Mouse (Mus musculus): Measurements from ENCODE around the gene Tram2. TPM values are rescaled to one million over a fixed set of nuclear protein-coding genes. Genes with fewer than 3 reads are reported as not detected.

Gene Tram2
- polyA plus RNA-seq, 1 experiment from 2014 or later = 6.5 TPM

DNA sequence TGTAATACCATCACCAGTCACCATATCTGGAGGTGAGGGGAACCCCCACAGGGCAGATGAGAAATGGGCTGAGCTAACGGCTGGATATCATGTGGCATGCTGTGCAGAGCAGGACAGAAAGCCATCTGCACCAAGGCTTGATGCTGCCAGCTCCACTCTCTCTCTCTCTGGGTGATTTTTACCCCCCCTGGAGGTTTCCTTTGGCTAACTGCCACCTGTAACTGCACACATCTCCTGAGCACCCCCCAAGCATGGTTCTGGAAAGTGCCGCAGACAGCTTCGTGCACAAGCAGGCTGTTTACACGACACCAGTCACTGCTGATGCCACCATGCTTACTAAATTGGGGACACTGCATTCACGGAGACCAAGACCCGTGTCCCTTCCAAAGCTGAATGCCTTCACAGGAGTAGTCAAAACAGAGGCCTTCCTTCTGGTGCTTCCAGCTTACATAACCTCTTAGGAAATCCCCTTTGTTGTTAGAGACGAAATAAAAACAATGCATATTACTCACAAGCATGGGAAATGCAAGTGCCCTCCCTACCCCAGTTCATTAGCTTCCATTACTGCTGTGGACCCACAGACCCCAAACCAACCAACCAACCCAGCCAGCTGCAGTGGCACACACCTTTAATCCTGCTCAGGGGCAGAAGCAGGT lies 83.6 kb downstream of the Tram2 start:
- 57% methylated on average over 7 of the region's 7 CpGs for WGBS (ENCODE audit: insufficient replicate concordance)
- no peak overlapping the region for H3K4me2 ChIP-seq (ENCODE audit: low read depth, low read length)
- no peak for DNase-seq
- no peaks in the 10 kb centered on the region; the same call in 1 of the 2 replicates for H3K4me1 ChIP-seq (ENCODE audit: insufficient read depth)
- H3K36me3 ChIP-seq (replicated peaks; ENCODE audit: insufficient read depth, low read length) = peaks cover 2% of the 10 kb centered on the region; the same call in 1 of the 2 replicates
- H3K4me3 ChIP-seq (ENCODE audit: low read depth, low read length) = no peak overlapping the region
- no peak overlapping the region for H3K27ac ChIP-seq (ENCODE audit: low read depth)
- no peaks in the 10 kb centered on the region for H3K9me3 ChIP-seq (ENCODE audit: low read length)
- no peaks in the 10 kb centered on the region for H3K27me3 ChIP-seq (ENCODE audit: insufficient read depth, low read length)
- no peak for TF ChIP-seq EP300 (IDR thresholded peaks at IDR 0.05; ENCODE audit: low read depth)
- no peak for TF ChIP-seq CTCF (IDR thresholded peaks at IDR 0.05; ENCODE audit: low read depth)
- no peak for ATAC-seq
- H3K9ac ChIP-seq (replicated peaks) = no peak overlapping the region

DNA sequence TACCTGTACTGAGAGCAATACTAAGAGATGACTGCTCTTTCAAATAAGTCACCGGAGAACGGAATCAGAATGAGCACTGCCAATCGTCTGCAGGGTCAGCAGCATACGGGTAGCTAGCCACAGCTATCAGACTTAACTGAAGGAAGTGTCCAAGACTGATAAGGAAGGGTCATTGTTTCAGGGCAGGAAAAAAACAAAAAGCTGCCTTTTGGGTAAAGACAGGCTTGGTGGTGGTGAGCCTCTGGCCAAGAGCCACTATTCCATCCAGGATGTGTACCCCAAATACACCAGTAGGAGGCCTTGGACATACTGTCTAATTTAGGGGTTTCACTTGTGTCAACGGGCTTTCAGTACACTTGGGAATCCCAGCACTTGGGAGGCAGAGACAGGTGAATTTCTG lies 84.7 kb downstream of the Tram2 start:
- H3K4me1 ChIP-seq (ENCODE audit: insufficient read depth) = no peaks in the 10 kb centered on the region; the same call in 1 of the 2 replicates
- 49% methylated on average over 5 of the region's 5 CpGs for WGBS (ENCODE audit: insufficient replicate concordance)
- no peaks in the 10 kb centered on the region for H3K27me3 ChIP-seq (ENCODE audit: insufficient read depth, low read length)
- no peaks in the 10 kb centered on the region; the same call in 1 of the 2 replicates for H3K36me3 ChIP-seq (replicated peaks; ENCODE audit: insufficient read depth, low read length)
- peak; percentile 32 for TF ChIP-seq CTCF (IDR thresholded peaks at IDR 0.05; ENCODE audit: low read depth)
- TF ChIP-seq EP300 (IDR thresholded peaks at IDR 0.05; ENCODE audit: low read depth) = no peak
- no peak overlapping the region for H3K9ac ChIP-seq (replicated peaks)
- DNase-seq (no peak), ATAC-seq (no peak)
- H3K4me3 ChIP-seq (ENCODE audit: low read depth, low read length) = no peak overlapping the region
- H3K27ac ChIP-seq (ENCODE audit: low read depth) = no peak overlapping the region
- H3K9me3 ChIP-seq (ENCODE audit: low read length) = no peaks in the 10 kb centered on the region
- no peak overlapping the region for H3K4me2 ChIP-seq (ENCODE audit: low read depth, low read length)

DNA sequence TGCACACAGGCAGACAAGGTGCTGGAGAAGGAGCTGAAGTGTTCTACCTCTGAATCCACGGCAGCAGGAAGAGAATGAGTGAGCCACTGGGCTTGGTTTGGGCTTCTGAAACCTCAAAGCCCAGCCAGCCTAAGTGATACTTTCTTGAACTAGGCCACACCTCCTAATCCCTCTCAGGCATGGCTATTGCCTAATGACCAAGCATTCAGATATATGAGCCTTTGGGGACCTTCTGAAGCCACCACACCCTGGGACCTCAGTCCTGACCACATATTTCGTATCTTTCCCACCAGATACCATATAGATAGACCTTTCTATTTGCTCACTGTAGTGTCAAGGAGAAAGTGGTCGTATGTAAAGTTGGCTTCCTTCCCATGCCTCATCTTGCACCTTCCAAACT lies 85.3 kb downstream of the Tram2 start:
- H3K9me3 ChIP-seq (ENCODE audit: low read length) = no peaks in the 10 kb centered on the region
- no peaks in the 10 kb centered on the region; the same call in 1 of the 2 replicates for H3K36me3 ChIP-seq (replicated peaks; ENCODE audit: insufficient read depth, low read length)
- H3K27ac ChIP-seq (ENCODE audit: low read depth) = no peak overlapping the region
- H3K9ac ChIP-seq (replicated peaks) = no peak overlapping the region
- no peaks in the 10 kb centered on the region; the same call in 1 of the 2 replicates for H3K4me1 ChIP-seq (ENCODE audit: insufficient read depth)
- H3K4me2 ChIP-seq (ENCODE audit: low read depth, low read length) = no peak overlapping the region
- DNase-seq (no peak), ATAC-seq (no peak)
- TF ChIP-seq EP300 (IDR thresholded peaks at IDR 0.05; ENCODE audit: low read depth) = no peak
- no peak for TF ChIP-seq CTCF (IDR thresholded peaks at IDR 0.05; ENCODE audit: low read depth)
- WGBS (ENCODE audit: insufficient replicate concordance) = 61% methylated on average over 3 of the region's 3 CpGs
- H3K4me3 ChIP-seq (ENCODE audit: low read depth, low read length) = no peak overlapping the region
- H3K27me3 ChIP-seq (ENCODE audit: insufficient read depth, low read length) = no peaks in the 10 kb centered on the region

DNA sequence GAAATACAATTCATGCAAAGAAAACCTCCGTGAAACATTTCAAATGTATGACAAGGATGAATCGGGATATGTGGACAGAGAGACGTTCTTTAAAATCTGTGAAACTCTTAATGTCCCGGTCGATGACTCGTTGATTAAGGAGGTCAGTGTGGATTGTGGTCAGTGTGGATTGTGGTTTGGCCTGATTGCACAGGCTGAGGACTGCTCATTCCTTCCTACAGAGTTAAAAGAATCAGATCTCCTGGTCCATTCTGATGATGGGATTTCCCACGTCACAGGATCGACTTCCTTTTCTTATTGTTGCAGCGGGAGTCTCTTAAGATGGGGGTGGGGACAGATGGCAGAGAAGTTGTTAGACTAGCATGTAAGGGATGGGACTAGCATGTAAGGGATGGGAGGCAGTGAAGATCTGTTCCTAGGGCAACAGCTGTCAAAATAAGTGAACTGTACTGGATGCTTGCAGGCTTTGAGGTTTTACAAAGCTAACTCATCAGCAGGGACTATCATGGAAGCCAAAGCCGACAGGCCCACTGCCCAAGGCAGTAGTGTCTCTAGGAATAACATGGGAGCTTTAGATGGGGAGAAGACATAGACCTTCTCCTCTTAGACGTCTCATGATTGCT lies 89.5 kb downstream of the Tram2 start:
- H3K4me3 ChIP-seq (ENCODE audit: low read depth, low read length) = no peak overlapping the region
- H3K27me3 ChIP-seq (ENCODE audit: insufficient read depth, low read length) = no peaks in the 10 kb centered on the region
- no peak for DNase-seq
- H3K4me2 ChIP-seq (ENCODE audit: low read depth, low read length) = no peak overlapping the region
- no peak overlapping the region for H3K9ac ChIP-seq (replicated peaks)
- ATAC-seq = no peak
- no peak for TF ChIP-seq EP300 (IDR thresholded peaks at IDR 0.05; ENCODE audit: low read depth)
- TF ChIP-seq CTCF (IDR thresholded peaks at IDR 0.05; ENCODE audit: low read depth) = no peak
- H3K27ac ChIP-seq (ENCODE audit: low read depth) = no peak overlapping the region
- H3K9me3 ChIP-seq (ENCODE audit: low read length) = no peaks in the 10 kb centered on the region
- H3K4me1 ChIP-seq (ENCODE audit: insufficient read depth) = no peaks in the 10 kb centered on the region
- no peaks in the 10 kb centered on the region for H3K36me3 ChIP-seq (replicated peaks; ENCODE audit: insufficient read depth, low read length)
- WGBS (ENCODE audit: insufficient replicate concordance) = 65% methylated on average over 11 of the region's 11 CpGs

GRCm38 (mm10) chr1:20986378-20987056 lies 92.5 kb downstream of the Tram2 start:
- peak overlapping the region; percentile 36 for H3K27ac ChIP-seq (ENCODE audit: low read depth)
- no peaks in the 10 kb centered on the region for H3K36me3 ChIP-seq (replicated peaks; ENCODE audit: insufficient read depth, low read length)
- H3K9me3 ChIP-seq (ENCODE audit: low read length) = no peaks in the 10 kb centered on the region
- no peaks in the 10 kb centered on the region for H3K27me3 ChIP-seq (ENCODE audit: insufficient read depth, low read length)
- H3K4me1 ChIP-seq (ENCODE audit: insufficient read depth) = no peaks in the 10 kb centered on the region
- ATAC-seq = peak; percentile 50
- 49% methylated on average over 10 of the region's 10 CpGs for WGBS (ENCODE audit: insufficient replicate concordance)
- no peak overlapping the region for H3K4me3 ChIP-seq (ENCODE audit: low read depth, low read length)
- DNase-seq = no peak
- H3K9ac ChIP-seq (replicated peaks) = no peak overlapping the region
- H3K4me2 ChIP-seq (ENCODE audit: low read depth, low read length) = 0 out of 2 replicates have a peak overlapping the region, but pooled peaks have one; percentile 7
- no peak for TF ChIP-seq CTCF (IDR thresholded peaks at IDR 0.05; ENCODE audit: low read depth)
- TF ChIP-seq EP300 (IDR thresholded peaks at IDR 0.05; ENCODE audit: low read depth) = no peak

GRCm38 (mm10) chr1:20984582-20984981 lies 94.4 kb downstream of the Tram2 start:
- H3K27ac ChIP-seq (ENCODE audit: low read depth) = no peak overlapping the region
- ATAC-seq (no peak), DNase-seq (no peak)
- H3K9me3 ChIP-seq (ENCODE audit: low read length) = no peaks in the 10 kb centered on the region
- no peaks in the 10 kb centered on the region for H3K36me3 ChIP-seq (replicated peaks; ENCODE audit: insufficient read depth, low read length)
- WGBS (ENCODE audit: insufficient replicate concordance) = 44% methylated on average over 4 of the region's 4 CpGs
- H3K9ac ChIP-seq (replicated peaks) = no peak overlapping the region
- no peaks in the 10 kb centered on the region for H3K27me3 ChIP-seq (ENCODE audit: insufficient read depth, low read length)
- H3K4me1 ChIP-seq (ENCODE audit: insufficient read depth) = no peaks in the 10 kb centered on the region
- H3K4me3 ChIP-seq (ENCODE audit: low read depth, low read length) = no peak overlapping the region
- no peak for TF ChIP-seq CTCF (IDR thresholded peaks at IDR 0.05; ENCODE audit: low read depth)
- TF ChIP-seq EP300 (IDR thresholded peaks at IDR 0.05; ENCODE audit: low read depth) = no peak
- no peak overlapping the region for H3K4me2 ChIP-seq (ENCODE audit: low read depth, low read length)
